Mouse (Mus musculus): ENCODE measurements around the gene Olfr1426.
"Not testable (repeated sequence)": the region's sequence is repeated elsewhere in the genome, so short reads cannot be mapped to it uniquely, and the experiment has no call there.

Gene Olfr1426

GRCm38 (mm10) chr19:12091913-12092312, at the start of gene Olfr1426:
Olfr1426 (minus strand) TSS chr19:12092013.
- DNase-seq = no peak

GRCm38 (mm10) chr19:12134289-12134688, 42.5 kb upstream of the Olfr1426 start:
- no peak for DNase-seq

- DNase-seq = no peak
Observed at GRCm38 (mm10) chr19:12123103-12123502, 31.3 kb upstream of the Olfr1426 start, which contains the start of gene Olfr76. Olfr76 (minus strand) TSS chr19:12123203.

GRCm38 (mm10) chr19:12116464-12116863, 24.7 kb upstream of the Olfr1426 start:
- no peak for DNase-seq

- DNase-seq = no peak
Observed at GRCm38 (mm10) chr19:12115797-12116196, 24.0 kb upstream of the Olfr1426 start, which contains the start of gene Olfr1428. Olfr1428 (minus strand) TSS chr19:12115897.

- no peak for DNase-seq
Observed at GRCm38 (mm10) chr19:12113807-12114206, 22.0 kb upstream of the Olfr1426 start.

GRCm38 (mm10) chr19:12104541-12104940, 12.7 kb upstream of the Olfr1426 start:
- DNase-seq = no peak

- DNase-seq = no peak
Observed at GRCm38 (mm10) chr19:12103234-12103633, 11.4 kb upstream of the Olfr1426 start, which contains the start of gene Olfr1427. Olfr1427 (minus strand) TSS chr19:12103334.

GRCm38 (mm10) chr19:12077631-12078030, 14.2 kb downstream of the Olfr1426 start, which contains the start of gene Olfr1425:
Olfr1425 (minus strand) TSS chr19:12077731.
- not testable (repeated sequence) for DNase-seq

- DNase-seq = not testable (repeated sequence)
Observed at GRCm38 (mm10) chr19:12069546-12069945, 22.3 kb downstream of the Olfr1426 start.

GRCm38 (mm10) chr19:12067806-12068205, 24.0 kb downstream of the Olfr1426 start:
- DNase-seq = not testable (repeated sequence)

- DNase-seq = not testable (repeated sequence)
Observed at GRCm38 (mm10) chr19:12062582-12062981, 29.2 kb downstream of the Olfr1426 start, which contains the start of gene Olfr1424. Olfr1424 (minus strand) TSS chr19:12062682.

- no peak for DNase-seq
Observed at GRCm38 (mm10) chr19:12043163-12043562, 48.6 kb downstream of the Olfr1426 start.

- no peak for DNase-seq
Observed at GRCm38 (mm10) chr19:12041217-12041616, 50.6 kb downstream of the Olfr1426 start, which contains the start of gene Olfr1423. Olfr1423 (minus strand) TSS chr19:12041317.

GRCm38 (mm10) chr19:12037727-12038126, 54.1 kb downstream of the Olfr1426 start:
- no peak for DNase-seq

Data from B cell, adult 2 months (primary cell).